Mouse (Mus musculus): ENCODE results near the gene Cdc37. TPM values are rescaled to one million over a fixed set of nuclear protein-coding genes. Genes with fewer than 3 reads are reported as not detected.

Gene Cdc37
- polyA plus RNA-seq, 1 experiment = 342 TPM

GRCm38 (mm10) chr9:21146722-21147121, 3.1 kb downstream of the Cdc37 start:
- TF ChIP-seq MYOD1 (IDR thresholded peaks at IDR 0.05; ENCODE audit: control insufficient read depth, insufficient read length, low read depth) (no peak), MYOG (IDR thresholded peaks at IDR 0.05; ENCODE audit: control insufficient read depth, extremely low read depth, insufficient read length) (no peak), CEBPB (IDR thresholded peaks at IDR 0.05; ENCODE audit: low read depth) (no peak), CTCF (IDR thresholded peaks at IDR 0.05; ENCODE audit: control insufficient read depth, insufficient read depth, insufficient read length) (no peak), MAX (IDR thresholded peaks at IDR 0.05) (no peak), USF1 (IDR thresholded peaks at IDR 0.05; ENCODE audit: low read depth) (no peak), FOSL1 (IDR thresholded peaks at IDR 0.05; ENCODE audit: insufficient read depth, low read length, poor library complexity, severe bottlenecking) (no peak)
- Histone ChIP-seq H3K79me3 (ENCODE audit: low read depth) (peaks cover 59% of the 10 kb centered on the region), H3K79me2 (ENCODE audit: control insufficient read depth, insufficient read depth) (peaks cover 70% of the 10 kb centered on the region), H3K4me3 (ENCODE audit: insufficient read depth, poor library complexity, severe bottlenecking) (no peak overlapping the region), H3K27me3 (ENCODE audit: control insufficient read depth, insufficient read depth, insufficient read length) (no peaks in the 10 kb centered on the region), H3ac (ENCODE audit: control insufficient read depth, insufficient read length, low read depth) (no peak overlapping the region), H3K36me3 (ENCODE audit: control insufficient read depth, insufficient read depth) (peaks cover 43% of the 10 kb centered on the region)

GRCm38 (mm10) chr9:21145431-21145830, 4.4 kb downstream of the Cdc37 start:
- Histone ChIP-seq H3K36me3 (ENCODE audit: control insufficient read depth, insufficient read depth) (peaks cover 55% of the 10 kb centered on the region), H3K4me3 (ENCODE audit: insufficient read depth, poor library complexity, severe bottlenecking) (no peak overlapping the region), H3K79me2 (ENCODE audit: control insufficient read depth, insufficient read depth) (peaks cover 70% of the 10 kb centered on the region), H3ac (ENCODE audit: control insufficient read depth, insufficient read length, low read depth) (no peak overlapping the region), H3K27me3 (ENCODE audit: control insufficient read depth, insufficient read depth, insufficient read length) (no peaks in the 10 kb centered on the region), H3K79me3 (ENCODE audit: low read depth) (peaks cover 59% of the 10 kb centered on the region)
- TF ChIP-seq CEBPB (IDR thresholded peaks at IDR 0.05; ENCODE audit: low read depth) = no peak
- no peak for TF ChIP-seq MYOG (IDR thresholded peaks at IDR 0.05; ENCODE audit: control insufficient read depth, extremely low read depth, insufficient read length)
- no peak for TF ChIP-seq CTCF (IDR thresholded peaks at IDR 0.05; ENCODE audit: control insufficient read depth, insufficient read depth, insufficient read length)
- TF ChIP-seq MAX (IDR thresholded peaks at IDR 0.05) = no peak
- no peak for TF ChIP-seq MYOD1 (IDR thresholded peaks at IDR 0.05; ENCODE audit: control insufficient read depth, insufficient read length, low read depth)
- TF ChIP-seq USF1 (IDR thresholded peaks at IDR 0.05; ENCODE audit: low read depth) = no peak
- no peak for TF ChIP-seq FOSL1 (IDR thresholded peaks at IDR 0.05; ENCODE audit: insufficient read depth, low read length, poor library complexity, severe bottlenecking)

- peaks cover 57% of the 10 kb centered on the region for H3K79me3 ChIP-seq (ENCODE audit: low read depth)
- no peak overlapping the region for H3K4me3 ChIP-seq (ENCODE audit: insufficient read depth, poor library complexity, severe bottlenecking)
- no peak overlapping the region for H3ac ChIP-seq (ENCODE audit: control insufficient read depth, insufficient read length, low read depth)
- no peaks in the 10 kb centered on the region for H3K27me3 ChIP-seq (ENCODE audit: control insufficient read depth, insufficient read depth, insufficient read length)
- no peak for TF ChIP-seq CTCF (IDR thresholded peaks at IDR 0.05; ENCODE audit: control insufficient read depth, insufficient read depth, insufficient read length)
- no peak for TF ChIP-seq USF1 (IDR thresholded peaks at IDR 0.05; ENCODE audit: low read depth)
- TF ChIP-seq MYOD1 (IDR thresholded peaks at IDR 0.05; ENCODE audit: control insufficient read depth, insufficient read length, low read depth) = no peak
- no peak for TF ChIP-seq MAX (IDR thresholded peaks at IDR 0.05)
- TF ChIP-seq CEBPB (IDR thresholded peaks at IDR 0.05; ENCODE audit: low read depth) = no peak
- no peak for TF ChIP-seq MYOG (IDR thresholded peaks at IDR 0.05; ENCODE audit: control insufficient read depth, extremely low read depth, insufficient read length)
- no peak for TF ChIP-seq FOSL1 (IDR thresholded peaks at IDR 0.05; ENCODE audit: insufficient read depth, low read length, poor library complexity, severe bottlenecking)
- H3K79me2 ChIP-seq (ENCODE audit: control insufficient read depth, insufficient read depth) = peaks cover 66% of the 10 kb centered on the region
- peaks cover 63% of the 10 kb centered on the region for H3K36me3 ChIP-seq (ENCODE audit: control insufficient read depth, insufficient read depth)
Observed at GRCm38 (mm10) chr9:21144361-21144760, 5.4 kb downstream of the Cdc37 start.

DNA sequence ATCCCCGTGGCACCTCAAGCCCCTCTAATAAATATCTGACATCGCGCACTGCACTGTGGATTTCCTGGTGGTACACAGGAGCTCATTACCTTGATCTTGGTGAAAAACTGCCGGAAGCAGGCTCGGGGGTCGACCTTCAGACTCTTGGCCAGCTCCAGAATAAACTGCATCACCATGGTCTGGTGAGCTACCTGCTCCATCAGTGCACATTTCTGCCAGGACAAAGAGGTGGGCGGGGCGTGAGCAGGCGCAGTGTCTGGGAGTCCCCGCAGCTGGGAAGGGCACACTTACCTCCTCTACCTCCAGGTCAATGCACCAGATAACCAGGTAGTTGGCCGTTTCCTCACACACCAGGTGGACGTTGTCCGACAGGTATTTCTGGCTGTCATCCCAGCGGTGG, 7.9 kb downstream of the Cdc37 start:
- Histone ChIP-seq H3K27me3 (ENCODE audit: control insufficient read depth, insufficient read depth, insufficient read length) (no peaks in the 10 kb centered on the region), H3K79me2 (ENCODE audit: control insufficient read depth, insufficient read depth) (peaks cover 42% of the 10 kb centered on the region), H3K79me3 (ENCODE audit: low read depth) (peaks cover 32% of the 10 kb centered on the region), H3K36me3 (ENCODE audit: control insufficient read depth, insufficient read depth) (peaks cover 74% of the 10 kb centered on the region), H3ac (ENCODE audit: control insufficient read depth, insufficient read length, low read depth) (no peak overlapping the region), H3K4me3 (ENCODE audit: insufficient read depth, poor library complexity, severe bottlenecking) (no peak overlapping the region)
- TF ChIP-seq FOSL1 (IDR thresholded peaks at IDR 0.05; ENCODE audit: insufficient read depth, low read length, poor library complexity, severe bottlenecking) (no peak), USF1 (IDR thresholded peaks at IDR 0.05; ENCODE audit: low read depth) (no peak), CEBPB (IDR thresholded peaks at IDR 0.05; ENCODE audit: low read depth) (no peak), MAX (IDR thresholded peaks at IDR 0.05) (no peak)

- H3K27me3 ChIP-seq (ENCODE audit: control insufficient read depth, insufficient read depth, insufficient read length) = no peaks in the 10 kb centered on the region
- H3K79me2 ChIP-seq (ENCODE audit: control insufficient read depth, insufficient read depth) = peaks cover 6% of the 10 kb centered on the region
- H3ac ChIP-seq (ENCODE audit: control insufficient read depth, insufficient read length, low read depth) = no peak overlapping the region
- TF ChIP-seq MYOD1 (IDR thresholded peaks at IDR 0.05; ENCODE audit: control insufficient read depth, insufficient read length, low read depth) (no peak), CEBPB (IDR thresholded peaks at IDR 0.05; ENCODE audit: low read depth) (no peak), MYOG (IDR thresholded peaks at IDR 0.05; ENCODE audit: control insufficient read depth, extremely low read depth, insufficient read length) (no peak), FOSL1 (IDR thresholded peaks at IDR 0.05; ENCODE audit: insufficient read depth, low read length, poor library complexity, severe bottlenecking) (no peak), CTCF (IDR thresholded peaks at IDR 0.05; ENCODE audit: control insufficient read depth, insufficient read depth, insufficient read length) (no peak), USF1 (IDR thresholded peaks at IDR 0.05; ENCODE audit: low read depth) (no peak), MAX (IDR thresholded peaks at IDR 0.05) (no peak)
- H3K4me3 ChIP-seq (ENCODE audit: insufficient read depth, poor library complexity, severe bottlenecking) = no peak overlapping the region
- peaks cover 44% of the 10 kb centered on the region for H3K36me3 ChIP-seq (ENCODE audit: control insufficient read depth, insufficient read depth)
- H3K79me3 ChIP-seq (ENCODE audit: low read depth) = peaks cover 2% of the 10 kb centered on the region
Observed at GRCm38 (mm10) chr9:21138386-21138785, 11.4 kb downstream of the Cdc37 start.

GRCm38 (mm10) chr9:21137229-21137628, 12.6 kb downstream of the Cdc37 start:
- Histone ChIP-seq H3K36me3 (ENCODE audit: control insufficient read depth, insufficient read depth) (peaks cover 36% of the 10 kb centered on the region), H3K4me3 (ENCODE audit: insufficient read depth, poor library complexity, severe bottlenecking) (no peak overlapping the region), H3K79me2 (ENCODE audit: control insufficient read depth, insufficient read depth) (no peaks in the 10 kb centered on the region), H3K27me3 (ENCODE audit: control insufficient read depth, insufficient read depth, insufficient read length) (no peaks in the 10 kb centered on the region), H3K79me3 (ENCODE audit: low read depth) (no peaks in the 10 kb centered on the region), H3ac (ENCODE audit: control insufficient read depth, insufficient read length, low read depth) (no peak overlapping the region)
- no peak for TF ChIP-seq MAX (IDR thresholded peaks at IDR 0.05)
- TF ChIP-seq CTCF (IDR thresholded peaks at IDR 0.05; ENCODE audit: control insufficient read depth, insufficient read depth, insufficient read length) = peak; percentile 22
